Mouse (Mus musculus) heart, embryonic 11.5 days (tissue): ENCODE results near the gene Rimbp3. TPM values are rescaled to one million over a fixed set of nuclear protein-coding genes. Genes with fewer than 3 reads are reported as not detected.

ENCODE experiments used
- ATAC-seq: fragments of 200-750 bp; cut with Nextera tagmentation; replicated peaks from 2 replicates; pipeline ENCODE4 v1.8.0; 2017; ENCODE audit warnings: moderate library complexity; ENCODE audit not compliant: insufficient number of reproducible peaks, low FRiP score, low TSS enrichment
- H3K27ac ChIP-seq: fragments of 300-500 bp; sonication (generic); 2 replicates; pipeline ENCODE4 v1.5.1; 2014; ENCODE audit warnings: mild to moderate bottlenecking, low read depth, low read length
- H3K27me3 ChIP-seq: fragments of 300-500 bp; sonication (generic); 2 replicates; pipeline ENCODE4 v1.6.1; 2014; ENCODE audit warnings: mild to moderate bottlenecking, low read length, mixed read lengths; ENCODE audit not compliant: control insufficient read depth, insufficient read depth
- H3K36me3 ChIP-seq: fragments of 300-500 bp; sonication (generic); 2 replicates; pipeline ENCODE4 v1.6.1; 2014; ENCODE audit warnings: mild to moderate bottlenecking, low read length, moderate library complexity, mixed read lengths; ENCODE audit not compliant: control insufficient read depth, insufficient read depth
- H3K4me1 ChIP-seq: fragments of 300-500 bp; sonication (generic); 2 replicates; pipeline ENCODE4 v1.6.1; 2014; ENCODE audit warnings: low read length; ENCODE audit not compliant: control insufficient read depth, insufficient read depth
- H3K4me2 ChIP-seq: fragments of 300-500 bp; sonication (generic); 2 replicates; pipeline ENCODE4 v1.6.1; 2014; ENCODE audit warnings: mild to moderate bottlenecking, moderate library complexity
- H3K4me3 ChIP-seq: fragments of 300-500 bp; sonication (generic); 2 replicates; pipeline ENCODE4 v1.5.1; 2014; ENCODE audit warnings: low read depth, low read length
- H3K9ac ChIP-seq: fragments of 300-500 bp; sonication (generic); 2 replicates; pipeline ENCODE4 v1.6.1; 2014; ENCODE audit warnings: mild to moderate bottlenecking, low read depth, low read length, moderate library complexity
- H3K9me3 ChIP-seq: fragments of 300-500 bp; sonication (generic); replicated peaks from 2 replicates; pipeline ENCODE4 v1.6.1; 2016; ENCODE audit warnings: low read length; ENCODE audit not compliant: control insufficient read depth
- WGBS: fragments of 180-500 bp; shearing (Covaris S2); extraction: QIAGEN DNeasy Blood & Tissue Kit; methylation state at CpG from one replicate; pipeline ENCODE4 v1.1.7; 2014; ENCODE audit not compliant: insufficient replicate concordance; 5-methylcytosine and 5-hydroxymethylcytosine counted together
- polyA plus RNA-seq: library from polyadenylated mRNA; unstranded; fragments of >200 nt; fragmentation: Nextera tagmentation; extraction: Ambion mirVana; gene quantifications from 2 replicates; pipeline ENCODE4 v1.2.1, GENCODE M21; 2014

Gene Rimbp3
- polyA plus RNA-seq, 1 experiment from 2014 or later, result 0.34 TPM

- WGBS, result 5% methylated on average over 6 of the region's 6 CpGs
- H3K4me1 ChIP-seq, result peaks cover 14% of the 10 kb centered on the region
- H3K36me3 ChIP-seq, result no peaks in the 10 kb centered on the region
Observed at GRCm38 (mm10) chr16:17204990-17205389, 3.4 kb upstream of the Rimbp3 start.

GRCm38 (mm10) chr16:17209404-17209960, 1.1 kb downstream of the Rimbp3 start:
- Histone ChIP-seq H3K36me3 (no peaks in the 10 kb centered on the region), H3K9me3 (no peaks in the 10 kb centered on the region), H3K4me3 (peak overlapping the region; percentile 50), H3K9ac (peak overlapping the region; percentile 73; the same call in 1 of the 2 replicates), H3K4me1 (peaks cover 15% of the 10 kb centered on the region), H3K4me2 (peak overlapping the region; percentile 92), H3K27ac (no peak overlapping the region), H3K27me3 (peaks cover 16% of the 10 kb centered on the region)
- 0 out of 2 replicates have a peak, but pooled peaks have one; percentile 16 for ATAC-seq
- 3% methylated on average over 37 of the region's 37 CpGs for WGBS

More at GRCm38 (mm10) chr16:17204990-17205389, 3.4 kb upstream of the Rimbp3 start:
- H3K27me3 ChIP-seq, result peaks cover 2% of the 10 kb centered on the region; the same call in 1 of the 2 replicates
- no peak overlapping the region for H3K27ac ChIP-seq
- no peak for ATAC-seq
- no peak overlapping the region for H3K4me3 ChIP-seq
- no peaks in the 10 kb centered on the region for H3K9me3 ChIP-seq
- H3K4me2 ChIP-seq, result no peak overlapping the region
- H3K9ac ChIP-seq, result no peak overlapping the region

DNA sequence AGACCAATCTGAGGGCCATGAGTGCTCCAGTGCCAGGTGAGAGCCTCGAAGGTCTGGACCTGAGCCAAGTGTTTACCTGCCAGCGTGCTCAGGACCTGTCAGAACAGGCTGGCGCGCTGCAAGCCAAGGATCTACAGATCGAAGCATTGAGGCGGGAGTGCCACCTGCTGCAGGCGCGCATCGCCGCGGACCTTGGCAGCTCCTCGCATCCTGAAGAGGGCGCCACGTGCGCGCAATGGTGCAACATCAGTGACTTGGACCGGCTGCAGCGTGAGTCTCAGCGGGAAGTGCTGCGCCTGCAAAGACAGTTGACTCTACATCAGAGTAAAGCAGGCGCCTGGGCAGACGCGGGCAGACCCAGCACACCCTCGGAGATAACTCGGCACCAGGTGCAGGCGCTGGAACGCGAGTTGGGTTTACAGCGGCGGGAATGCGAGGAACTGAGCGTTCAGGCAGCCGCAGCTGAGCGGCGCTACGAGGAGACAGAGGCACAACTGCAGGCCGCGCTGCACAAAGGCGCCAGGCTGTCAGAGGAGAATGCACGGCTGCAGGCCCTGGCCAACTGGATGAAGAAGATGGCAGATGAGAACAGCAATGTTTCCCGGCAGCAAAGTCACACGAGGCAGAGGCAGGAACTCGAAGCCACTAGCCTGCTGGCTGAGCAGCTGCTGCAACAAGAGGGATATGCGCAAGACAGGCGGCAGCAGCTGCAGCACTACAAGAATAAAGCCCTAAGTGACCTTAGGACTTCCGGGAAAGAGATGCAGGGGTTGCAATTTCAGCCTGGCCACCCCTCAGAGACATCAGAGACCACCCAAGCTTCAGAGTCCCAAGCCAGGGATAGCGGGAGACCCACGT, 1.8 kb downstream of the Rimbp3 start:
- H3K9ac ChIP-seq, result peak overlapping the region; percentile 48; the same call in 1 of the 2 replicates
- no peaks in the 10 kb centered on the region for H3K36me3 ChIP-seq
- no peaks in the 10 kb centered on the region for H3K9me3 ChIP-seq
- H3K27me3 ChIP-seq, result peaks cover 16% of the 10 kb centered on the region
- WGBS, result 7% methylated on average over 48 of the region's 48 CpGs
- H3K4me3 ChIP-seq, result peak overlapping the region; percentile 50
- peak; percentile 82 for ATAC-seq
- peak overlapping the region; percentile 92 for H3K4me2 ChIP-seq
- H3K27ac ChIP-seq, result no peak overlapping the region
- H3K4me1 ChIP-seq, result peaks cover 15% of the 10 kb centered on the region

GRCm38 (mm10) chr16:17216934-17217633, 8.7 kb downstream of the Rimbp3 start:
- ATAC-seq, result no peak
- Histone ChIP-seq H3K4me2 (no peak overlapping the region), H3K4me1 (peaks cover 10% of the 10 kb centered on the region), H3K4me3 (no peak overlapping the region), H3K27me3 (no peaks in the 10 kb centered on the region), H3K27ac (no peak overlapping the region), H3K36me3 (no peaks in the 10 kb centered on the region), H3K9ac (no peak overlapping the region), H3K9me3 (no peaks in the 10 kb centered on the region)
- WGBS, result 54% methylated on average over 8 of the region's 8 CpGs

GRCm38 (mm10) chr16:17220127-17220733, 11.8 kb downstream of the Rimbp3 start:
- 0 out of 2 replicates have a peak overlapping the region, but pooled peaks have one; percentile 18 for H3K9ac ChIP-seq
- H3K27ac ChIP-seq, result peak overlapping the region; percentile 42
- no peak overlapping the region; the same call in 1 of the 2 replicates for H3K4me2 ChIP-seq
- H3K27me3 ChIP-seq, result no peaks in the 10 kb centered on the region
- H3K36me3 ChIP-seq, result no peaks in the 10 kb centered on the region
- WGBS, result 13% methylated on average over 7 of the region's 7 CpGs
- no peaks in the 10 kb centered on the region for H3K9me3 ChIP-seq
- H3K4me3 ChIP-seq, result no peak overlapping the region; the same call in 1 of the 2 replicates
- peak; percentile 36; the same call in 1 of the 2 replicates for ATAC-seq
- peaks cover 10% of the 10 kb centered on the region for H3K4me1 ChIP-seq

DNA sequence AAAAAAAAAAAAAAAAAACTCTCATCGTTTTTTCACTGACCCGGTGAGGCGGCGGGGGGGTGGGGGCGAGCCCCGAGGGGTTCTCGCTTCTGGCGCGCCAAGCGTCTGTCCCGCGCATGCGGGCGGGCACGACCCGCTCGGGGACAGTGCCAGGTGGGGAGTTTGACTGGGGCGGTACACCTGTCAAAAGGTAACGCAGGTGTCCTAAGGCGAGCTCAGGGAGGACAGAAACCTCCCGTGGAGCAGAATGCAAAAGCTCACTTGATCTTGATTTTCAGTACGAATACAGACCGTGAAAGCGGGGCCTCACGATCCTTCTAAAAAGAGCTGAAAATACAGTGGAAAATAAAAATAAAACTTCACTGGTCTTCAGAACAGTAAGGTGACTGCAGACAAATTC, 13.8 kb downstream of the Rimbp3 start:
- no peaks in the 10 kb centered on the region for H3K27me3 ChIP-seq
- WGBS, result 34% methylated on average over 25 of the region's 25 CpGs
- peaks cover 10% of the 10 kb centered on the region for H3K4me1 ChIP-seq
- no peaks in the 10 kb centered on the region for H3K36me3 ChIP-seq
- H3K4me3 ChIP-seq, result no peak overlapping the region
- no peaks in the 10 kb centered on the region for H3K9me3 ChIP-seq
- peak; percentile 100 for ATAC-seq
- H3K27ac ChIP-seq, result no peak overlapping the region
- H3K9ac ChIP-seq, result no peak overlapping the region
- 0 out of 2 replicates have a peak overlapping the region, but pooled peaks have one; percentile 27 for H3K4me2 ChIP-seq

GRCm38 (mm10) chr16:17225584-17225983, 17.2 kb downstream of the Rimbp3 start:
- Histone ChIP-seq H3K27ac (no peak overlapping the region), H3K4me3 (no peak overlapping the region), H3K4me1 (peaks cover 3% of the 10 kb centered on the region), H3K36me3 (no peaks in the 10 kb centered on the region), H3K27me3 (no peaks in the 10 kb centered on the region), H3K9me3 (0 out of 2 replicates have a peak, but pooled peaks cover 2% of the 10 kb centered on the region), H3K9ac (no peak overlapping the region), H3K4me2 (no peak overlapping the region)
- 90% methylated on average over 5 of the region's 5 CpGs for WGBS
- ATAC-seq, result no peak

GRCm38 (mm10) chr16:17226496-17226895, 18.1 kb downstream of the Rimbp3 start:
- no peak overlapping the region for H3K4me2 ChIP-seq
- H3K27ac ChIP-seq, result no peak overlapping the region
- no peak overlapping the region for H3K4me3 ChIP-seq
- no peaks in the 10 kb centered on the region for H3K4me1 ChIP-seq
- ATAC-seq, result no peak
- H3K9ac ChIP-seq, result no peak overlapping the region
- H3K9me3 ChIP-seq, result 0 out of 2 replicates have a peak, but pooled peaks cover 2% of the 10 kb centered on the region
- no peaks in the 10 kb centered on the region for H3K36me3 ChIP-seq
- no peaks in the 10 kb centered on the region for H3K27me3 ChIP-seq
